Comparison of ENCODE assay signal across 24 mouse cellular contexts in the genomic region with DNA sequence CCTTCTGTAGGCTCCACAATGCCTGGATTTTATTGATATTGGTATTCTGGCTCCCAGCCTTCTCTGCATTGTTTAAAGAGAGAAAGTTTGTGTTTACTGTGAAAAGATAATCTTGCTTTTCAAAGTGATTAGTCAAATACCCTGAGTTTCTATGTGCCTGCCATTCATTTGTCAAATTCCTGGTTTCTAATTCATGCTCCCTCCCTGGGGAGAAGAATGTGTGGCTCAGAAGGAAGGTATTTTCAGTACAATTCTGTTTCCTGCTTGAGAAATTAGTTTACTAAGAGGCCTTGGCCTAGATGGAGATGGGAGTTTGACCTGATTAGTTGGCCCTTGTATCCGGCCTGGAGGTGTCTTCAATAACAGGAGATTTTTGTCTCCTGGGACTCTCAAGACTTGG.
A peak's percentile ranks its signal among the peaks of the same experiment; 100 is the strongest.
DNase-seq lines count a peak whose midpoint lies in the region; ATAC-seq and TF ChIP-seq lines count a peak whose summit lies in the region.
"Had no signal": no experiment of that assay in that cellular context is flagged by ENCODE, and none has a peak within 500 bp of the region (broad histone marks: within the 10 kb centered on the region; RNA-seq: fewer than 3 reads in every experiment).

No protein-coding gene starts in this region.

- no peak for TF ChIP-seq CTCF in kidney, postnatal 0 days (IDR thresholded peaks at IDR 0.05; ENCODE audit: low read depth)

- no peak overlapping the region for H3K9ac ChIP-seq in kidney, postnatal 0 days (ENCODE audit: low read depth, low read length)
- H3K9ac ChIP-seq: forebrain, embryonic 13.5 days; hindbrain, embryonic 12.5 days had no signal

- 76% methylated on average over 1 of the region's 1 CpGs for WGBS in kidney, postnatal 0 days

- H3K4me3 ChIP-seq in kidney, postnatal 0 days (replicated peaks; ENCODE audit: low read depth, low read length) = no peak overlapping the region
- H3K4me3 ChIP-seq: forebrain, embryonic 13.5 days; gastrocnemius, adult 2 months; hindbrain, embryonic 12.5 days had no signal

- no peak for ATAC-seq in kidney, postnatal 0 days (replicated peaks; ENCODE audit: low FRiP score, low read depth)
- ATAC-seq in megakaryocyte-erythroid progenitor cell, adult 5-6 weeks (replicated peaks; ENCODE audit: low FRiP score, low TSS enrichment, poor library complexity, severe bottlenecking) = no peak
- ATAC-seq: activated CD4-positive, CD25-positive, alpha-beta regulatory T cell, adult 4 months; CD4-positive, CD25-positive, alpha-beta regulatory T cell, adult 4 months; forebrain, embryonic 13.5 days; inflammation-experienced regulatory T-cells, adult 6 months; intestine, embryonic 16.5 days had no signal

- DNase-seq in kidney, postnatal 0 days (ENCODE audit: low spot score) = no peak
- no peak for DNase-seq in kidney, adult 9 months
- peak; percentile 93 for DNase-seq in Muller cell, postnatal 12 days (ENCODE audit: inconsistent ontology term)
- peak; percentile 18 for DNase-seq in R1 (ENCODE audit: low read depth, low spot score)
- DNase-seq in frontal cortex, postnatal 25 days (ENCODE audit: low spot score in 2 of 2) = no peak
- DNase-seq in spleen, adult 12 weeks (ENCODE audit: low spot score) = no peak
- DNase-seq: adrenal gland, adult 8-10 months; adrenal gland, postnatal 25 days; cerebellum, adult 11-12 months; cerebellum, adult 8-10 months; cerebellum, postnatal 10 days; cerebellum, postnatal 36 days; embryo, embryonic 11 days; gastrocnemius, adult 2 months; gastrocnemius, postnatal 14 days; heart, adult 11 months had no signal

- 0 out of 2 replicates have a peak overlapping the region, but pooled peaks have one; percentile 5 for H3K27ac ChIP-seq in kidney, postnatal 0 days
- H3K27ac ChIP-seq: forebrain, embryonic 13.5 days; gastrocnemius, adult 2 months; hindbrain, embryonic 12.5 days had no signal

- peaks cover 24% of the 10 kb centered on the region for H3K36me3 ChIP-seq in kidney, postnatal 0 days (ENCODE audit: insufficient read depth, low read length)

- no peaks in the 10 kb centered on the region for H3K27me3 ChIP-seq in kidney, postnatal 0 days (ENCODE audit: insufficient read depth, low read length)
- H3K27me3 ChIP-seq: forebrain, embryonic 13.5 days; hindbrain, embryonic 12.5 days had no signal

- peaks cover 16% of the 10 kb centered on the region; the same call in 1 of the 2 replicates for H3K4me1 ChIP-seq in kidney, postnatal 0 days (replicated peaks; ENCODE audit: insufficient read depth, low read length)
- H3K4me1 ChIP-seq: forebrain, embryonic 13.5 days had no signal

- no peaks in the 10 kb centered on the region for H3K9me3 ChIP-seq in kidney, postnatal 0 days (replicated peaks; ENCODE audit: low read length)
- H3K9me3 ChIP-seq: forebrain, embryonic 13.5 days; hindbrain, embryonic 12.5 days had no signal

- no peak overlapping the region for H3K4me2 ChIP-seq in kidney, postnatal 0 days (ENCODE audit: low read length)
- H3K4me2 ChIP-seq: forebrain, embryonic 13.5 days; heart, embryonic 11.5 days; hindbrain, embryonic 12.5 days had no signal

Comparison
In these comparisons a context has a peak if more than half of its experiments do, and no peak if none do; other contexts are left out.
1. DNase-seq: peak in Muller cell, postnatal 12 days (single experiment) and R1 (single experiment); none in kidney, postnatal 0 days (single experiment), kidney, adult 9 months (single experiment), frontal cortex, postnatal 25 days (0 of 2) and spleen, adult 12 weeks (single experiment).